Mouse (Mus musculus): ENCODE measurements around the gene Myrip. TPM values are rescaled to one million over a fixed set of nuclear protein-coding genes. Genes with fewer than 3 reads are reported as not detected.

Myrip gene
- total and polyA plus RNA-seq, 3 experiments: 0.03 TPM; not detected in 2

DNA sequence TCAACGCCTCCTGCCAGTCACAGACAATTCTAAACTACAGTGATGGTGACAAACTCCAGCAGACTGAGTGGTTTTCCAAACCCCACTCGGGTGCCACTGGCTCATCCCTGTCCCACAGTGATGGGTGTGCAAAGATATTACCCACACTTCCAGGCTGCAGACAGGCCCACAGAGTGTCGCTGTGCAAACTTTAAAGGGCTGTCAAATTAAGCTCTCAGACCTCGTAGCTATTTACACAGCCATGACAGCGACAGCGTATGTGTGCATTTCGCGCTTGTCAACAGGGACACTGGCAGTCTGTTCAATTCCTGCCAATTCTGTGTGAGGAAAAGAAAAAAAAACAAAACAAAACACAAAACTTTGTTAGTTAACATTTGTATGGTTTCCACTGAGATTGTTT, 134.5 kb downstream of the Myrip start:
- Histone ChIP-seq H3K36me3 (ENCODE audit: control insufficient read depth in 1 of 2, insufficient read depth in 2 of 2, low read length in 2 of 2) (no peaks in the 10 kb centered on the region), H3K79me2 (ENCODE audit: control insufficient read depth, insufficient read depth, low read length, poor library complexity) (no peaks in the 10 kb centered on the region), H3K27me3 (ENCODE audit: control insufficient read depth in 1 of 2, insufficient read depth in 2 of 2, low read length in 2 of 2) (no peaks in the 10 kb centered on the region), H3K4me3 (ENCODE audit: control insufficient read depth in 1 of 2, insufficient read depth in 1 of 2, low read depth in 2 of 2, low read length in 2 of 2) (no peak overlapping the region), H3K4me1 (ENCODE audit: control insufficient read depth in 1 of 2, insufficient read depth in 2 of 2, low read length in 2 of 2) (no peaks in the 10 kb centered on the region), H3K27ac (ENCODE audit: control insufficient read depth, low read depth, low read length) (no peak overlapping the region), H3K9me3 (replicated peaks; ENCODE audit: insufficient read depth, low read length) (no peaks in the 10 kb centered on the region), H3K9ac (ENCODE audit: control insufficient read depth, low read depth, low read length, poor library complexity, severe bottlenecking) (no peak overlapping the region)
- no peak for TF ChIP-seq GABPA (IDR thresholded peaks at IDR 0.05; ENCODE audit: low read depth, low read length)
- no peak for TF ChIP-seq POLR2A (IDR thresholded peaks at IDR 0.05; ENCODE audit: control insufficient read depth in 1 of 2, insufficient read depth in 1 of 2, low read depth in 1 of 2, low read length in 2 of 2, poor library complexity in 1 of 2)
- TF ChIP-seq SMC3 (IDR thresholded peaks at IDR 0.05; ENCODE audit: low read depth, low read length): no peak
- TF ChIP-seq TCF12 (IDR thresholded peaks at IDR 0.05; ENCODE audit: low read depth, low read length): no peak
- no peak for TF ChIP-seq ZKSCAN1 (IDR thresholded peaks at IDR 0.05; ENCODE audit: low read depth, low read length)
- TF ChIP-seq MYC (IDR thresholded peaks at IDR 0.05; ENCODE audit: low read depth, low read length): no peak
- TF ChIP-seq ETS1 (IDR thresholded peaks at IDR 0.05; ENCODE audit: low read depth, low read length): no peak
- no peak for TF ChIP-seq JUND (IDR thresholded peaks at IDR 0.05; ENCODE audit: low read depth, low read length)
- TF ChIP-seq ELF1 (IDR thresholded peaks at IDR 0.05; ENCODE audit: low read depth, low read length): no peak
- TF ChIP-seq CHD2 (IDR thresholded peaks at IDR 0.05; ENCODE audit: low read length): no peak
- TF ChIP-seq POLR2AphosphoS2 (IDR thresholded peaks at IDR 0.05; ENCODE audit: low read length): no peak
- TF ChIP-seq CTCF (IDR thresholded peaks at IDR 0.05 in 2 of 3, conservative IDR thresholded peaks at IDR 0.05 in 1 of 3; ENCODE audit: control insufficient read depth in 1 of 3, insufficient read depth in 1 of 3, low read depth in 2 of 3, low read length in 3 of 3, poor library complexity in 1 of 3, severe bottlenecking in 1 of 3): no peak
- TF ChIP-seq EP300 (IDR thresholded peaks at IDR 0.05; ENCODE audit: low read depth in 1 of 2, low read length in 2 of 2): no peak
- TF ChIP-seq ZMIZ1 (IDR thresholded peaks at IDR 0.05; ENCODE audit: low read depth, low read length): no peak
- no peak for TF ChIP-seq HCFC1 (IDR thresholded peaks at IDR 0.05; ENCODE audit: low read depth, low read length)
- no peak for DNase-seq (ENCODE audit: low read depth, low spot score)

DNA sequence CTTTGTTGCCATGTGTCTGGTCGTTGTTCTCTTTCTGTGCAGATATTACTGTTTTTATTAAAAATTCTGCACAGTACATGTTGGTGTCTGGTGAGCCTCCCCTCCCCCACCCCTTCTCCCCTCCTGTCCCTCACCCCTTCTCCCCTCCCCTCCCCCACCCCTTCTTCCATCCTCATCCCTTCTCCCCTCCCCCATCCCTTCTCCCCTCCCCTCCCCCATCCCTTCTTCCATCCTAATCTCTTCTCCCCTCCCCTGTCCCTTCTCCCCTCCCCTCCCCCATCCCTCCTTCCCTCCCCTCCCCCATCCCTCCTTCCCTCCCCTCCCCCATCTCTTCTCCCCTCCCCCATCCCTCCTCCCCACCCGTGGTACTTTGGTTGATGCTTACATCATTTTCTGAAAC, 135.5 kb downstream of the Myrip start:
- Histone ChIP-seq H3K4me3 (ENCODE audit: control insufficient read depth in 1 of 2, insufficient read depth in 1 of 2, low read depth in 2 of 2, low read length in 2 of 2) (no peak overlapping the region), H3K36me3 (ENCODE audit: control insufficient read depth in 1 of 2, insufficient read depth in 2 of 2, low read length in 2 of 2) (no peaks in the 10 kb centered on the region), H3K9ac (ENCODE audit: control insufficient read depth, low read depth, low read length, poor library complexity, severe bottlenecking) (no peak overlapping the region), H3K9me3 (replicated peaks; ENCODE audit: insufficient read depth, low read length) (no peaks in the 10 kb centered on the region), H3K27me3 (ENCODE audit: control insufficient read depth in 1 of 2, insufficient read depth in 2 of 2, low read length in 2 of 2) (no peaks in the 10 kb centered on the region), H3K79me2 (ENCODE audit: control insufficient read depth, insufficient read depth, low read length, poor library complexity) (no peaks in the 10 kb centered on the region), H3K4me1 (ENCODE audit: control insufficient read depth in 1 of 2, insufficient read depth in 2 of 2, low read length in 2 of 2) (no peaks in the 10 kb centered on the region), H3K27ac (ENCODE audit: control insufficient read depth, low read depth, low read length) (no peak overlapping the region)
- no peak for DNase-seq (ENCODE audit: low read depth, low spot score)
- TF ChIP-seq CHD1 (IDR thresholded peaks at IDR 0.05; ENCODE audit: low read depth, low read length) (no peak), TCF12 (IDR thresholded peaks at IDR 0.05; ENCODE audit: low read depth, low read length) (no peak), GABPA (IDR thresholded peaks at IDR 0.05; ENCODE audit: low read depth, low read length) (no peak), HCFC1 (IDR thresholded peaks at IDR 0.05; ENCODE audit: low read depth, low read length) (no peak), NRF1 (IDR thresholded peaks at IDR 0.05; ENCODE audit: insufficient read depth, low read depth, low read length, poor library complexity, severe bottlenecking) (no peak), BHLHE40 (IDR thresholded peaks at IDR 0.05; ENCODE audit: borderline replicate concordance, low read depth, low read length) (no peak), TBP (IDR thresholded peaks at IDR 0.05; ENCODE audit: low read depth, low read length) (no peak), JUND (IDR thresholded peaks at IDR 0.05; ENCODE audit: low read depth, low read length) (no peak), POLR2AphosphoS5 (IDR thresholded peaks at IDR 0.05; ENCODE audit: borderline replicate concordance, low read depth, low read length) (no peak), ZKSCAN1 (IDR thresholded peaks at IDR 0.05; ENCODE audit: low read depth, low read length) (no peak), RCOR1 (IDR thresholded peaks at IDR 0.05; ENCODE audit: low read depth, low read length) (no peak), MXI1 (IDR thresholded peaks at IDR 0.05; ENCODE audit: low read depth, low read length) (no peak), SIN3A (IDR thresholded peaks at IDR 0.05; ENCODE audit: low read length) (no peak), ELF1 (IDR thresholded peaks at IDR 0.05; ENCODE audit: low read depth, low read length) (no peak), MYC (IDR thresholded peaks at IDR 0.05; ENCODE audit: low read depth, low read length) (no peak), MYB (IDR thresholded peaks at IDR 0.05; ENCODE audit: low read depth, low read length) (no peak), EP300 (IDR thresholded peaks at IDR 0.05; ENCODE audit: low read depth in 1 of 2, low read length in 2 of 2) (no peak), USF1 (IDR thresholded peaks at IDR 0.05; ENCODE audit: low read depth, low read length) (no peak), SMC3 (IDR thresholded peaks at IDR 0.05; ENCODE audit: low read depth, low read length) (no peak)

All from MEL (cell line).